Mouse (Mus musculus): ENCODE measurements at regions not wholly inside any gene's neighbourhood (a gene's known extent, or its start where the extent isn't known, plus 50 kb on each side); places are given as distances from the start of the nearest gene placed in this dataset.
A peak's percentile ranks its signal among the peaks of the same experiment; 100 is the strongest.
"Not testable (repeated sequence)": the region's sequence is repeated elsewhere in the genome, so short reads cannot be mapped to it uniquely, and the experiment has no call there.

GRCm38 (mm10) chr1:189584831-189585230 is 103.1 kb downstream of the Cenpf start:
- no peak for DNase-seq (ENCODE audit: low read depth, low spot score)

- no peak for DNase-seq (ENCODE audit: low read depth, low spot score)
Measured at GRCm38 (mm10) chr1:189581427-189581826, 106.5 kb downstream of the Cenpf start.

GRCm38 (mm10) chr1:189579358-189579757 is 108.5 kb downstream of the Cenpf start:
- peak; percentile 72 for DNase-seq (ENCODE audit: low read depth, low spot score)

GRCm38 (mm10) chr1:189576311-189577002 is 111.4 kb downstream of the Cenpf start:
- DNase-seq (ENCODE audit: low read depth, low spot score): no peak

- no peak for DNase-seq (ENCODE audit: low read depth, low spot score)
Measured at GRCm38 (mm10) chr1:189575525-189576240, 112.2 kb downstream of the Cenpf start.

GRCm38 (mm10) chr1:189566491-189566890 is 121.4 kb downstream of the Cenpf start:
- peak; percentile 32 for DNase-seq (ENCODE audit: low read depth, low spot score)

- DNase-seq (ENCODE audit: low read depth, low spot score): no peak
Measured at GRCm38 (mm10) chr1:189561831-189562230, 126.1 kb downstream of the Cenpf start.

GRCm38 (mm10) chr1:189560576-189560975 is 127.3 kb downstream of the Cenpf start:
- DNase-seq (ENCODE audit: low read depth, low spot score): no peak

GRCm38 (mm10) chr1:189550851-189551250 is 137.0 kb downstream of the Cenpf start:
- DNase-seq (ENCODE audit: low read depth, low spot score): no peak

- DNase-seq (ENCODE audit: low read depth, low spot score): peak; percentile 76
Measured at GRCm38 (mm10) chr1:189532834-189533233, 130.8 kb upstream of the Kcnk2 start.

- DNase-seq (ENCODE audit: low read depth, low spot score): no peak
Measured at GRCm38 (mm10) chr1:189526329-189526728, 124.3 kb upstream of the Kcnk2 start.

- peak; percentile 65 for DNase-seq (ENCODE audit: low read depth, low spot score)
Measured at GRCm38 (mm10) chr1:189515476-189515875, 113.4 kb upstream of the Kcnk2 start.

- DNase-seq (ENCODE audit: low read depth, low spot score): no peak
Measured at GRCm38 (mm10) chr1:189513358-189513757, 111.3 kb upstream of the Kcnk2 start.

- DNase-seq (ENCODE audit: low read depth, low spot score): not testable (repeated sequence)
Measured at GRCm38 (mm10) chr1:189507301-189507700, 105.2 kb upstream of the Kcnk2 start.

- DNase-seq (ENCODE audit: low read depth, low spot score): no peak
Measured at GRCm38 (mm10) chr1:189499703-189500102, 97.6 kb upstream of the Kcnk2 start.

GRCm38 (mm10) chr1:189499141-189499540 is 97.1 kb upstream of the Kcnk2 start:
- no peak for DNase-seq (ENCODE audit: low read depth, low spot score)

GRCm38 (mm10) chr1:189497031-189497430 is 95.0 kb upstream of the Kcnk2 start:
- no peak for DNase-seq (ENCODE audit: low read depth, low spot score)

- peak; percentile 77 for DNase-seq (ENCODE audit: low read depth, low spot score)
Measured at GRCm38 (mm10) chr1:189495386-189496150, 93.5 kb upstream of the Kcnk2 start.

GRCm38 (mm10) chr1:189494896-189495295 is 92.8 kb upstream of the Kcnk2 start:
- DNase-seq (ENCODE audit: low read depth, low spot score): no peak

GRCm38 (mm10) chr1:189485336-189485735 is 83.3 kb upstream of the Kcnk2 start:
- DNase-seq (ENCODE audit: low read depth, low spot score): no peak

GRCm38 (mm10) chr1:189483331-189483730 is 81.3 kb upstream of the Kcnk2 start:
- no peak for DNase-seq (ENCODE audit: low read depth, low spot score)

GRCm38 (mm10) chr1:189478051-189478450 is 76.0 kb upstream of the Kcnk2 start:
- no peak for DNase-seq (ENCODE audit: low read depth, low spot score)
